Mouse (Mus musculus): ENCODE data around the gene Gm6356. TPM values are rescaled to one million over a fixed set of nuclear protein-coding genes. Genes with fewer than 3 reads are reported as not detected.

Gene Gm6356
- polyA plus RNA-seq (2014; fragmentation: Illumina TruSeq; extraction: RNeasy Lipid Tissue Mini Kit (QIAGEN cat#74804); ENCODE audit: low read depth, low replicate concordance), result 5.9 TPM

DNA sequence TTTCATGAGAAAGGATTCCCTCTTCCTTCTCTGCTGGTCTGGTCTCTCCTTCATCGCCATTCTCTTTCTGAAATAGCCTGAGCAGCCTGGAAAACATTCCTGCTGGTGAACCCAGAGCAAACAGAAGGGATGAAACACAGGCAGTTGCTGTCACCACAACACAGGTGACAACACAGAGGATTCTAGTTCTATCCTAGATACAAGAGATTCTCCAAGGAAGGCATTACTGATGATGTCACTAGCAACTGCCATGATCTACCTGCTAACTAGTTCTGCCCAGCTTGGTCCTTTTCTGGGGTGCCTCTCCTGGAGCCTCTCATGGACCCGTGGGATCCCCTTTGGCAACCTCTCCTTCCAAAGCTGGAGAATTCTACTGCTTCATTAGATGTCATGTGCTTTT is at the start of gene Gm6356:
Gene Gm6356 (minus strand): TSS at position 101 of the 400 bp plus-strand sequence.

Other genes starting within 250 kb of the Gm6356 start
- 6.8 TPM for gene Gm3636, start 231.5 kb downstream of the Gm6356 start, polyA plus RNA-seq (2014; fragmentation: Illumina TruSeq; extraction: RNeasy Lipid Tissue Mini Kit (QIAGEN cat#74804); ENCODE audit: low read depth, low replicate concordance)
- gene Gm8362, start 199.4 kb downstream of the Gm6356 start, polyA plus RNA-seq (2014; fragmentation: Illumina TruSeq; extraction: RNeasy Lipid Tissue Mini Kit (QIAGEN cat#74804); ENCODE audit: low read depth, low replicate concordance), result 79.0 TPM
- gene Gm3642, start 133.5 kb downstream of the Gm6356 start, polyA plus RNA-seq (2014; fragmentation: Illumina TruSeq; extraction: RNeasy Lipid Tissue Mini Kit (QIAGEN cat#74804); ENCODE audit: low read depth, low replicate concordance), result 7.2 TPM
- 2.4 TPM for gene Gm3667, start 83.9 kb downstream of the Gm6356 start, polyA plus RNA-seq (2014; fragmentation: Illumina TruSeq; extraction: RNeasy Lipid Tissue Mini Kit (QIAGEN cat#74804); ENCODE audit: low read depth, low replicate concordance)
- gene Gm10406, start 53.6 kb upstream of the Gm6356 start, polyA plus RNA-seq (2014; fragmentation: Illumina TruSeq; extraction: RNeasy Lipid Tissue Mini Kit (QIAGEN cat#74804); ENCODE audit: low read depth, low replicate concordance), result 0.18 TPM
- gene Gm3685, start 71.2 kb upstream of the Gm6356 start, polyA plus RNA-seq (2014; fragmentation: Illumina TruSeq; extraction: RNeasy Lipid Tissue Mini Kit (QIAGEN cat#74804); ENCODE audit: low read depth, low replicate concordance), result 25.4 TPM
- gene Gm3696, start 126.8 kb upstream of the Gm6356 start, polyA plus RNA-seq (2014; fragmentation: Illumina TruSeq; extraction: RNeasy Lipid Tissue Mini Kit (QIAGEN cat#74804); ENCODE audit: low read depth, low replicate concordance), result 6.2 TPM
- 4.1 TPM for gene Gm6676, start 151.6 kb upstream of the Gm6356 start, polyA plus RNA-seq (2014; fragmentation: Illumina TruSeq; extraction: RNeasy Lipid Tissue Mini Kit (QIAGEN cat#74804); ENCODE audit: low read depth, low replicate concordance)
- 4.8 TPM for gene Gm3512, start 200.7 kb upstream of the Gm6356 start, polyA plus RNA-seq (2014; fragmentation: Illumina TruSeq; extraction: RNeasy Lipid Tissue Mini Kit (QIAGEN cat#74804); ENCODE audit: low read depth, low replicate concordance)
- gene Gm16434, start 220.7 kb upstream of the Gm6356 start, polyA plus RNA-seq (2014; fragmentation: Illumina TruSeq; extraction: RNeasy Lipid Tissue Mini Kit (QIAGEN cat#74804); ENCODE audit: low read depth, low replicate concordance), result 4.1 TPM